Mouse (Mus musculus): ENCODE results near the gene Fanca. TPM values are rescaled to one million over a fixed set of nuclear protein-coding genes. Genes with fewer than 3 reads are reported as not detected.
A peak's percentile ranks its signal among the peaks of the same experiment; 100 is the strongest.

Fanca gene
- total RNA-seq (2015; ENCODE audit: low replicate concordance) (2.3 and 16.5 TPM in 2 replicates), total RNA-seq (2017; ENCODE audit: low replicate concordance) (11.1 and 22.0 TPM in 2 replicates)

- peak; percentile 99 for ATAC-seq (replicated peaks; ENCODE audit: low FRiP score, poor library complexity, severe bottlenecking)
These were observed at the start of gene Fanca for GRCm38 (mm10) chr8:123318467-123318911. Gene Fanca, minus strand, starts transcription at chr8:123318576.

- peak; percentile 65 for ATAC-seq (replicated peaks; ENCODE audit: low FRiP score, poor library complexity, severe bottlenecking)
These were observed 42.8 kb upstream of the Fanca start for GRCm38 (mm10) chr8:123361082-123361739.

- no peak for ATAC-seq (replicated peaks; ENCODE audit: low FRiP score, poor library complexity, severe bottlenecking)
These were observed 34.8 kb upstream of the Fanca start for GRCm38 (mm10) chr8:123353216-123353615.

- ATAC-seq (replicated peaks; ENCODE audit: low FRiP score, poor library complexity, severe bottlenecking) = no peak
These were observed 34.4 kb upstream of the Fanca start for GRCm38 (mm10) chr8:123352786-123353185.

GRCm38 (mm10) chr8:123352118-123352517 lies 33.7 kb upstream of the Fanca start:
- no peak for ATAC-seq (replicated peaks; ENCODE audit: low FRiP score, poor library complexity, severe bottlenecking)

GRCm38 (mm10) chr8:123349073-123349472 lies 30.7 kb upstream of the Fanca start:
- ATAC-seq (replicated peaks; ENCODE audit: low FRiP score, poor library complexity, severe bottlenecking) = no peak

- no peak for ATAC-seq (replicated peaks; ENCODE audit: low FRiP score, poor library complexity, severe bottlenecking)
These were observed 30.0 kb upstream of the Fanca start for GRCm38 (mm10) chr8:123348237-123348843.

- ATAC-seq (replicated peaks; ENCODE audit: low FRiP score, poor library complexity, severe bottlenecking) = no peak
These were observed 28.9 kb upstream of the Fanca start for GRCm38 (mm10) chr8:123347293-123347692.

- ATAC-seq (replicated peaks; ENCODE audit: low FRiP score, poor library complexity, severe bottlenecking) = no peak
These were observed 27.5 kb upstream of the Fanca start for GRCm38 (mm10) chr8:123345856-123346255.

GRCm38 (mm10) chr8:123345135-123345534 lies 26.8 kb upstream of the Fanca start:
- no peak for ATAC-seq (replicated peaks; ENCODE audit: low FRiP score, poor library complexity, severe bottlenecking)

- no peak for ATAC-seq (replicated peaks; ENCODE audit: low FRiP score, poor library complexity, severe bottlenecking)
These were observed 25.0 kb upstream of the Fanca start for GRCm38 (mm10) chr8:123343422-123343821.

GRCm38 (mm10) chr8:123342911-123343310 lies 24.5 kb upstream of the Fanca start:
- no peak for ATAC-seq (replicated peaks; ENCODE audit: low FRiP score, poor library complexity, severe bottlenecking)

- ATAC-seq (replicated peaks; ENCODE audit: low FRiP score, poor library complexity, severe bottlenecking) = no peak
These were observed 23.9 kb upstream of the Fanca start for GRCm38 (mm10) chr8:123342253-123342652.

- ATAC-seq (replicated peaks; ENCODE audit: low FRiP score, poor library complexity, severe bottlenecking) = 0 out of 2 replicates have a peak, but pooled peaks have one; percentile 33
These were observed 23.0 kb upstream of the Fanca start for GRCm38 (mm10) chr8:123341040-123342015.

GRCm38 (mm10) chr8:123340071-123340470 lies 21.7 kb upstream of the Fanca start:
- ATAC-seq (replicated peaks; ENCODE audit: low FRiP score, poor library complexity, severe bottlenecking) = no peak

- no peak for ATAC-seq (replicated peaks; ENCODE audit: low FRiP score, poor library complexity, severe bottlenecking)
These were observed 19.1 kb upstream of the Fanca start for GRCm38 (mm10) chr8:123337475-123337874.

GRCm38 (mm10) chr8:123334467-123334866 lies 16.1 kb upstream of the Fanca start:
- no peak for ATAC-seq (replicated peaks; ENCODE audit: low FRiP score, poor library complexity, severe bottlenecking)

GRCm38 (mm10) chr8:123333864-123334263 lies 15.5 kb upstream of the Fanca start:
- no peak for ATAC-seq (replicated peaks; ENCODE audit: low FRiP score, poor library complexity, severe bottlenecking)

GRCm38 (mm10) chr8:123333091-123333587 lies 14.8 kb upstream of the Fanca start:
- peak; percentile 18; the same call in 1 of the 2 replicates for ATAC-seq (replicated peaks; ENCODE audit: low FRiP score, poor library complexity, severe bottlenecking)
